Mouse (Mus musculus) MN1 (cell line): Measurements from ENCODE around the gene Tapbpl.
A peak's percentile ranks its signal among the peaks of the same experiment; 100 is the strongest.

ENCODE experiments used
- DNase-seq: peaks from one replicate; pipeline ENCODE4 v3.0.0-alpha.2; 2016; ENCODE audit warnings: low spot score

The Tapbpl gene

GRCm38 (mm10) chr6:125196301-125196700, 35.4 kb downstream of the Tapbpl start:
- peak; percentile 48 for DNase-seq

GRCm38 (mm10) chr6:125195541-125196075, 36.1 kb downstream of the Tapbpl start:
- DNase-seq: no peak

DNA sequence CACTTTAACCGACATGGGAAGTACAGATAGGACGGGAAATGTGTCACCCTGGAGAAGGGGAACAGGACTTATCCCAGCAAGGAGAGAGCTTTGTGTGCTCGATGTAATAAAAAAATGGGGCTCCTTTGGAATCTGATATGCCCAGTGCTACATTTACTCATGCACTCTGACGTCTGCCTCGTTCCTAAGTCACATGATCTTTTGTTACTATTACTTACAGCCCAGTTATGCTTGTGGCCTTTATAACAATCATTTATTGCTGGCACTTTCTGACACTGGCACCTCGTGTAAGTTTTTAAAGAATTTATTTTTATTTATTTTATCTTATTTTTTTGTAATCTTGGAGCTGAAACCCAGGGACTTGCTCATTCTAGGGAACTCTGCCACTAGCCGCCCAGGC, 38.3 kb downstream of the Tapbpl start:
- no peak for DNase-seq

DNA sequence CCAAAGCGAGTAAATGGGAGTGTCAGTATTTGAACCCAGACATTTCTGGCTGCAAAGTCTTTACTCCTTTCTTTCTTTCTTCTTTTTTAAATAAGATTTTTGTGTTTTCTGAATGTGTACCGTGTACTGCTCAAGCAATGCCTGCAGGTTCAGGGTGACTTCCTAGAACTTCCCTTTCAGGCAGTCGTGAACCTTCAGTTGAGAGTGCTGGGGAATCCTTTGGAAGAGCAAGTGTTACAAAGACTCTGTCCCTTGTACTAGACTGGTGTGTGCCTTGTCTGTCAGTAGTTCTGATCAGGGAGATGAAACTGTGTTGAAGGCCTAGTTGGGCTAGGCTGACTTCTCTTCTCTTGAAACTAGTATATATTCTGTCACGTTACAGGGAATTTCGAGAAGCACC, 38.8 kb downstream of the Tapbpl start:
- no peak for DNase-seq

GRCm38 (mm10) chr6:125192016-125192714, 39.5 kb downstream of the Tapbpl start:
- DNase-seq: peak; percentile 94

DNA sequence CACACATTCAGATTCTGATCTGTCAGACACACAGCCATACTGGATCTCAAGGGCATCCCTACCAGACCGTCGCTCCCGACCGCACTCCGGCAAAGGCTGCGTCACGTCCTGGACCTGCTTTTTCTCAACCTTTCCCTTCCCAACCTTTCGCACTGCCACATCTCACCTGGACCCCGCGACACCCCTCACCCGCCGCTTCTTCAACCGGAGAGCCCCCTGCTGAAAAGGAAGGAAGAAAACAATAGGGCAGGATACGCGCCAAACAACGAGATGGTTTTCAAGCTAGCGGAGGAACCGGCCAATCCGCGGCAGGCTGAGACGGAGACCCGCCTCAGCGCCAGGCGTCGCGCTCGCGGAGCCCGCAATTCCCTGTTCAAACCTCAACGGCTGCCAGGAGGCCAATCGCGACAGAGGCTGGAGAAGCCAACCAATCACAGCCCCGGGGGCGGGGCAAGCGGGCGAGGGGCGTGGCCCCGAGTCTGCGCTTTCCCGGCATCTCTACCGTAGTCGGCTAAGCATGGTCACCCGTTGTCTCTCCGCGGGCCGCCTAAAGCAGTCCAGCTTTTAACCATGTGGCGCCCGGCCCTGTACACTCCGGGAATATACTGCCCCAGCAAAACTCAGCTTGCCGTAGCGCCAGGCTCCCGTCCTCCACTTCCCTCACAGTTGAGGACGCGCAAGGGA, 40.2 kb downstream of the Tapbpl start, which contains the start of the genes Ncapd2 and Mrpl51:
Gene Ncapd2, minus strand, starts transcription at position 370 of the 684 bp plus-strand sequence.
Gene Mrpl51, plus strand, starts transcription at position 470 of the 684 bp plus-strand sequence.
- peak; percentile 98 for DNase-seq

GRCm38 (mm10) chr6:125190816-125191215, 40.8 kb downstream of the Tapbpl start:
- no peak for DNase-seq

DNA sequence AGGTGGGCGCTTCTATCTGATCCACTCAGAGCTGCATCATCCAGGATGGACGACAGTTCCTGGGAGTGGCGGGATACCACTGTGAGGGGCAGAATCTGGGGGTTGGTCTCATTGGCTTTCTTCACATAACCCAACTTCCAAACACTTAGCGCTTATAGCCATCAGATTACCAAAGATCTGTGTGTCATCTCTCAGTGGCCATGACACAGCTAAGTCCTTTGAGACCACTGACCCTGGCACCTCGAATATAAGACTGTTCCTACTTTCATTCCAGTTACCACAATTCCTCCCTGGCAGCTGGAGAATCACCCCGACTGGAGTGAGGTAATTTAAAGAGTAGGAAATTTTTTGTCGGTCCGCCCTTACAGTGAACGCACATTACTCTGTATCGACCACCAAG, 45.5 kb downstream of the Tapbpl start:
- DNase-seq: no peak

- no peak for DNase-seq
Observed at GRCm38 (mm10) chr6:125182133-125182532, 49.5 kb downstream of the Tapbpl start.

DNA sequence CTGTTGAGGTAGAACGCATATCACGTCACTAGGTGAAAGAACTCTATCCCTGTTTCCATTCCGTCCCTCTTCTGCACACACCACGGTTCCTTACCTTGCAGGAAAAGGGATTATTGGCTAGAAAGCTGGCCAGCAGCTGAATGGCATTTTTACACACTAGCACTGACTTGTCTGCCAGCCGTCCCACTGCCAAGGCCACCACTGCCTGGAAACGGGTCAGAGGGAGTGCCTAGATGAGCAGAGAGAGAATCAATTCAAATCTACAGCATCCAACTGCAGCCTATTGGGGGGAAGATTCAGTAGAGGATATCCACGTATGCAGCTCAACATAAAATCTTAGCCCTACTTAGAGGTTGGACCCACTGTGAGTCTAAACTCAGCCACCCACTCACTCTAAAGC, 52.1 kb downstream of the Tapbpl start:
- no peak for DNase-seq

DNA sequence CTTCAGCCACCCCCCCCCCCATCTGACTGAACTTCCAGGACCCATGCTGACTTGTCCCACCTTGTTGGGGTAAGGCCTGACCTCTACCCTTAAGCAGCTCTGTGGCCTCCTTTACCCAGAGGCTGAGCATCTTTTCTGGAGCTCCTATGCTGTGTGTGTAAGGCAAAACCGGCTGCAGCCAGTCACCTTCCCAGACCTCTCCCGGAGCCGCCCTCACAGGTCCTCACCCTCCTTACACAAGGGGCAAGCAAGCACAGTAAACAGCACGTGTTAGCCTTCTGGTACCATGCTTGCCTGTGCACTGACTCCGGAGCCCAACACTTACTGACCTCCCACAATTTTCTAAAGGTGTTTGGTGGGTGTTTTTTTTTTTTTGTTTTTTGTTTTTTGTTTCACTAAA, 56.2 kb downstream of the Tapbpl start:
- no peak for DNase-seq
